Mouse (Mus musculus): Measurements from ENCODE around the gene Gm17651. TPM values are rescaled to one million over a fixed set of nuclear protein-coding genes. Genes with fewer than 3 reads are reported as not detected.

Gm17651 gene
- total RNA-seq, 2 experiments from 2014 or later, result not detected

- intact Hi-C loops (cut with DNase I), result no loop called here
- DNase-seq (ENCODE audit: extremely low spot score in 1 of 2, low spot score in 2 of 2), result no peak
- TF ChIP-seq CTCF (IDR thresholded peaks at IDR 0.05), result no peak
- Histone ChIP-seq H3K27ac (no peak overlapping the region), H3K4me3 (no peak overlapping the region)
These were observed 1.6 kb upstream of the Gm17651 start for GRCm38 (mm10) chr3:97676126-97676525.

- DNase-seq (ENCODE audit: extremely low spot score in 1 of 2, low spot score in 2 of 2), result no peak
- intact Hi-C loops (cut with DNase I), result loop anchor here (10.0 kb wide), 1 partner anchor 348 kb away; the partner anchor contains the start of gene Notch2
These were observed 7.3 kb downstream of the Gm17651 start for GRCm38 (mm10) chr3:97667093-97667675.

GRCm38 (mm10) chr3:97666154-97666553 lies 8.3 kb downstream of the Gm17651 start:
- Histone ChIP-seq H3K27ac (no peak overlapping the region), H3K4me3 (no peak overlapping the region)
- intact Hi-C loops (cut with DNase I), result loop anchor here (10.0 kb wide), 1 partner anchor 349 kb away; the partner anchor contains the start of gene Notch2
- TF ChIP-seq CTCF (IDR thresholded peaks at IDR 0.05), result no peak
- DNase-seq (ENCODE audit: extremely low spot score in 1 of 2, low spot score in 2 of 2), result no peak

More at GRCm38 (mm10) chr3:97667093-97667675, 7.3 kb downstream of the Gm17651 start:
- Histone ChIP-seq H3K4me3 (no peak overlapping the region), H3K27ac (no peak overlapping the region)
- no peak for TF ChIP-seq CTCF (IDR thresholded peaks at IDR 0.05)

- intact Hi-C loops (cut with DNase I), result loop anchor here (10.0 kb wide), 1 partner anchor 349 kb away; the partner anchor contains the start of gene Notch2
- no peak overlapping the region for H3K27ac ChIP-seq
- no peak for DNase-seq (ENCODE audit: extremely low spot score in 1 of 2, low spot score in 2 of 2)
- H3K4me3 ChIP-seq, result no peak overlapping the region
- no peak for TF ChIP-seq CTCF (IDR thresholded peaks at IDR 0.05)
These were observed 9.0 kb downstream of the Gm17651 start for GRCm38 (mm10) chr3:97665525-97665924.

- Histone ChIP-seq H3K27ac (no peak overlapping the region), H3K4me3 (no peak overlapping the region)
- DNase-seq (ENCODE audit: extremely low spot score in 1 of 2, low spot score in 2 of 2), result no peak
- TF ChIP-seq CTCF (IDR thresholded peaks at IDR 0.05), result no peak
- intact Hi-C loops (cut with DNase I), result loop anchor here (10.0 kb wide), 1 partner anchor 354 kb away; the partner anchor contains the start of gene Notch2
These were observed 13.3 kb downstream of the Gm17651 start for GRCm38 (mm10) chr3:97661206-97661605.

GRCm38 (mm10) chr3:97659746-97660145 lies 14.7 kb downstream of the Gm17651 start:
- Histone ChIP-seq H3K4me3 (peak overlapping the region; percentile 97), H3K27ac (no peak overlapping the region; the same call in 1 of the 2 replicates)
- intact Hi-C loops (cut with DNase I), result loop anchor here (10.0 kb wide), 1 partner anchor 355 kb away; the partner anchor contains the start of gene Notch2
- no peak for DNase-seq (ENCODE audit: extremely low spot score in 1 of 2, low spot score in 2 of 2)
- TF ChIP-seq CTCF (IDR thresholded peaks at IDR 0.05), result no peak

GRCm38 (mm10) chr3:97658426-97659193 lies 15.9 kb downstream of the Gm17651 start:
- peak overlapping the region; percentile 97 for H3K4me3 ChIP-seq
- H3K27ac ChIP-seq, result peak overlapping the region; percentile 88
- peak in 1 of 2 experiments; percentile 31 for DNase-seq (ENCODE audit: extremely low spot score in 1 of 2, low spot score in 2 of 2)
- intact Hi-C loops (cut with DNase I), result loop anchor here (1.0 kb wide), 1 partner anchor 48 kb away; the partner anchor contains the start of gene Chd1l
- no peak for TF ChIP-seq CTCF (IDR thresholded peaks at IDR 0.05)

- intact Hi-C loops (cut with DNase I), result loop anchor here (1.0 kb wide), 1 partner anchor 48 kb away; the partner anchor contains the start of gene Chd1l
- Histone ChIP-seq H3K4me3 (peak within 1 kb of the TSS; percentile 97), H3K27ac (peak within 1 kb of the TSS; percentile 88)
- no peak for TF ChIP-seq CTCF (IDR thresholded peaks at IDR 0.05)
- DNase-seq (ENCODE audit: extremely low spot score in 1 of 2, low spot score in 2 of 2), result peak; percentile 98 to 99
These were observed 16.7 kb downstream of the Gm17651 start, which contains the start of gene Prkab2 for GRCm38 (mm10) chr3:97657655-97658411. Prkab2 (plus strand) TSS chr3:97658193.

DNA sequence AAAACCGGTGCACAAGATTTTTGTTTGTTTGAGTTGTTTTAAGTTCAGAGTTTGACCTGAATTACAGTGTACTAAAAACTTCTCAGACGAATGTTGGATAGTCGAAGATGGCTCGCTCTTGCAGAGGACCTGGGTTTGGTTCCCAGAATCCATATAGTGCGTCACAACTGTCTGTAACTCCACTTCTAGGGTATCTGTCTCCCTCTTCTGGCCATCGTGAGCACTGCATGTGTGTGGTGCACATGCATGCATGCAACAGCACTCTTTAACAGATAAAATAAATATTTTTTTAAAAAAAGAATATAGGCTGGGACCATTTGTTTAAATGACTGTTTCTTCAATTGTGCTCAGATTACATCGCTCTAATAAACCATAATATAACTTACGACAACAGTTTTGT lies 19.6 kb downstream of the Gm17651 start:
- DNase-seq (ENCODE audit: extremely low spot score in 1 of 2, low spot score in 2 of 2), result no peak
- intact Hi-C loops (cut with DNase I), result no loop called here
- TF ChIP-seq CTCF (IDR thresholded peaks at IDR 0.05), result peak; percentile 46
- Histone ChIP-seq H3K27ac (no peak overlapping the region), H3K4me3 (no peak overlapping the region)

GRCm38 (mm10) chr3:97653781-97654180 lies 20.7 kb downstream of the Gm17651 start:
- TF ChIP-seq CTCF (IDR thresholded peaks at IDR 0.05), result no peak
- H3K4me3 ChIP-seq, result no peak overlapping the region
- DNase-seq (ENCODE audit: extremely low spot score in 1 of 2, low spot score in 2 of 2), result no peak
- no peak overlapping the region for H3K27ac ChIP-seq
- intact Hi-C loops (cut with DNase I), result no loop called here

DNA sequence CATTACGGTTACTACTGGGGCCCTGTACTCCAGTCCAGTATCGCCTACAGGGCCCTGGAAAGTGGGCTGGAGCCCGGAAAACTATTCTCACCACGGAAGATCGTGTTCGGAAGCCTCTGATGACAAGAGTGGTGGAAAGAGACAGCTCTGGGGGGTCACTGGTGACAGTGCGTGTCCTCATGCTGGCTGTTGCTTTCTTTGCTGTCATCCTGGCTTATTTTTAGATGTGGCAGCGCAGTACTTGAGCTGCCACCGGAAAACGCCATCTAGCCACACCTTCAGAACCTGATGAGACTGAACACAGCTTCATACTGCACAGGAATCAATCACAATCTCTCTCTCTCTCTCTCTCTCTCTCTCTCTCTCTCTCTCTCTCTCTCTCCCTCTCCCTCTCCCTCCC lies 22.9 kb downstream of the Gm17651 start:
- TF ChIP-seq CTCF (IDR thresholded peaks at IDR 0.05), result no peak
- DNase-seq (ENCODE audit: extremely low spot score in 1 of 2, low spot score in 2 of 2), result no peak
- intact Hi-C loops (cut with DNase I), result no loop called here
- no peak overlapping the region for H3K4me3 ChIP-seq
- no peak overlapping the region for H3K27ac ChIP-seq

Data from left cerebral cortex, adult 2 months (tissue).